Mouse (Mus musculus) neural tube, embryonic 11.5 days (tissue): ENCODE measurements around the gene Tmbim4. TPM values are rescaled to one million over a fixed set of nuclear protein-coding genes. Genes with fewer than 3 reads are reported as not detected.

Experiments used
- ATAC-seq: fragments of 200-750 bp; cut with Nextera tagmentation; 2 replicates; pipeline ENCODE4 v1.8.0; 2017; ENCODE audit warnings: moderate number of reproducible peaks, mild to moderate bottlenecking, moderate TSS enrichment, moderate library complexity; ENCODE audit not compliant: insufficient read depth, low FRiP score, low TSS enrichment
- DNase-seq: peaks from one replicate; pipeline ENCODE4 v3.0.0-alpha.2; 2015; ENCODE audit warnings: low spot score
- H3K27ac ChIP-seq: fragments of 300-500 bp; sonication (generic); 2 replicates; pipeline ENCODE4 v1.5.1; 2014; ENCODE audit warnings: low read depth, mild to moderate bottlenecking, low read length
- H3K27me3 ChIP-seq: fragments of 300-500 bp; sonication (generic); 2 replicates; pipeline ENCODE4 v1.6.1; 2014; ENCODE audit warnings: mild to moderate bottlenecking, low read length, mixed read lengths; ENCODE audit not compliant: control insufficient read depth, insufficient read depth
- H3K36me3 ChIP-seq: fragments of 300-500 bp; sonication (generic); 2 replicates; pipeline ENCODE4 v1.6.1; 2014; ENCODE audit warnings: mild to moderate bottlenecking, low read length, moderate library complexity, mixed read lengths; ENCODE audit not compliant: control insufficient read depth, insufficient read depth
- H3K4me1 ChIP-seq: fragments of 300-500 bp; sonication (generic); 2 replicates; pipeline ENCODE4 v1.6.1; 2014; ENCODE audit warnings: low read length, mixed read lengths; ENCODE audit not compliant: control insufficient read depth, insufficient read depth
- H3K4me2 ChIP-seq: fragments of 300-500 bp; sonication (generic); 2 replicates; pipeline ENCODE4 v1.6.1; 2014; ENCODE audit warnings: low read depth, mild to moderate bottlenecking, moderate library complexity
- H3K4me3 ChIP-seq: fragments of 300-500 bp; sonication (generic); 2 replicates; pipeline ENCODE4 v1.5.1; 2014; ENCODE audit warnings: low read depth, low read length
- H3K9ac ChIP-seq: fragments of 300-500 bp; sonication (generic); 2 replicates; pipeline ENCODE4 v1.6.1; 2014; ENCODE audit warnings: mild to moderate bottlenecking, low read length
- H3K9me3 ChIP-seq: fragments of 300-500 bp; sonication (generic); 2 replicates; pipeline ENCODE4 v1.6.1; 2016; ENCODE audit warnings: low read length; ENCODE audit not compliant: control insufficient read depth
- WGBS: fragments of 180-500 bp; shearing (Covaris S2); extraction: QIAGEN DNeasy Blood & Tissue Kit; methylation state at CpG from one replicate; pipeline ENCODE4 v1.1.7; 2014; 5-methylcytosine and 5-hydroxymethylcytosine counted together
- polyA plus RNA-seq: library from polyadenylated mRNA; unstranded; fragments of >200 nt; fragmentation: Nextera tagmentation; extraction: Ambion mirVana; gene quantifications from 2 replicates; pipeline ENCODE4 v1.2.1, GENCODE M21; 2014

Gene Tmbim4
- polyA plus RNA-seq, 1 experiment from 2014 or later: 85.4 TPM

DNA sequence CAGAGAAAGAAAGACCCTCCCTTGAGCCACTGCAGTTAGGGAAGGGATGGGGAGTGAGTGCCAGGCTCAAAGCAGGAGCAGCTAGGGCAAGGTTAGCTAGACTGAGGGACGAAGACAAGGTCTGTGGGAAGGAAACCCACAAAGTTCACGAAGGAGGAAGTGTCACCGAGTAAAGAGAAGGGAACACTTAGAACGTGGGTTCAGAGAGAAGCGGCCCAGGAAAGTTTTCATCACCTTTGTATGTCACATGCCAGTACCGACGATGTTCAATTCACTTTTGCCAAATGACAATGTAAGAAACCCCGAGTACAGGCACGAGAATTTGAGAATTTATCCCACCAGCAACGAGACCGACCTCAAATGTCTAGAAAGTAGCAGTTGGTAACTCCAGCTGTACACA is 12.1 kb upstream of the Tmbim4 start:
- DNase-seq (no peak), ATAC-seq (no peak)
- H3K9ac ChIP-seq: no peak overlapping the region
- no peaks in the 10 kb centered on the region for H3K9me3 ChIP-seq
- no peaks in the 10 kb centered on the region for H3K27me3 ChIP-seq
- no peak overlapping the region for H3K27ac ChIP-seq
- WGBS: 82% methylated on average over 11 of the region's 11 CpGs
- H3K36me3 ChIP-seq: no peaks in the 10 kb centered on the region
- no peak overlapping the region for H3K4me3 ChIP-seq
- no peaks in the 10 kb centered on the region for H3K4me1 ChIP-seq
- H3K4me2 ChIP-seq: no peak overlapping the region

DNA sequence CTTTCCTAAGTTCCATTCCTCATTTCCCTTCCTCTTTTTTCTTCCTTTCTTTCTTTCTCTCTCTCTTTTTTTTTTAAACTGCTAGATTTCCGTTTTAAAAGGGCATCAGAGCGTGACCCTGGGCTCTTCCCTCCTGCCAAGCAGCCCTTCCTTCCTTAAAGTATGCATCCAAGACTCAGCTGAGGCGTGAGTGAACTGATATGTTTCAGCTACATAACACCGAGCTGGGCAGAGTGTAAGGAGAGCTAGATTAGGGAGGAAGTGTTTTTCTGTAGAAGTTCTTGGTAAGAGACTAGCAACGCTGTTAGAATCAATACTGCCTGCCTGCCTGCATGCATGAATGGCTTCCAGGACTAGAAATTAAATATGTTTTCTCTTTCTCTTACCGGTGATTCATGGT is 11.6 kb upstream of the Tmbim4 start:
- H3K9me3 ChIP-seq: no peaks in the 10 kb centered on the region
- no peak overlapping the region for H3K4me2 ChIP-seq
- DNase-seq: no peak
- H3K9ac ChIP-seq: no peak overlapping the region
- H3K36me3 ChIP-seq: no peaks in the 10 kb centered on the region
- 45% methylated on average over 6 of the region's 6 CpGs for WGBS
- H3K27me3 ChIP-seq: no peaks in the 10 kb centered on the region
- ATAC-seq: no peak
- no peak overlapping the region for H3K4me3 ChIP-seq
- H3K27ac ChIP-seq: no peak overlapping the region
- no peaks in the 10 kb centered on the region for H3K4me1 ChIP-seq

DNA sequence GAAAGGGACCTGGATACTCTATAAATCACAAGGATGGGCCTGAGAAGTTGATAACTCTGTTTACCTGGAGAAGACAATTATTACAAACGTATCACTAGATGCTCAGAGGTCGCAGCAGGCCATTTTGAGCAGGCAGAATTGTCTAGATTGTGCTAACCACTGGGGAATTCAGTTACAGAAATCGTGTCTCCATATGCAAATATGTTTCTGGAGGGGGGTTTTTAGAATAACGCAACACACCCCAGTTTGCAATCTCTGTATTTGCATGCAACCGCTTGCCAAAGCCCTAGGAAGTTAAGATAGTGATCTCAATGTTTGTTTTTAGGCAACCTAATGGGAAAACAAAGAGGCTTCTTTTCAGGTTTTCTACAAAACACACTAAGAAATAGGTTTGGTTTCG is 10.2 kb upstream of the Tmbim4 start:
- H3K4me1 ChIP-seq: no peaks in the 10 kb centered on the region
- H3K36me3 ChIP-seq: no peaks in the 10 kb centered on the region
- H3K9me3 ChIP-seq: no peaks in the 10 kb centered on the region
- ATAC-seq (no peak), DNase-seq (no peak)
- 91% methylated on average over 6 of the region's 6 CpGs for WGBS
- H3K9ac ChIP-seq: no peak overlapping the region
- H3K27ac ChIP-seq: no peak overlapping the region
- H3K4me2 ChIP-seq: no peak overlapping the region
- H3K27me3 ChIP-seq: no peaks in the 10 kb centered on the region
- no peak overlapping the region for H3K4me3 ChIP-seq

DNA sequence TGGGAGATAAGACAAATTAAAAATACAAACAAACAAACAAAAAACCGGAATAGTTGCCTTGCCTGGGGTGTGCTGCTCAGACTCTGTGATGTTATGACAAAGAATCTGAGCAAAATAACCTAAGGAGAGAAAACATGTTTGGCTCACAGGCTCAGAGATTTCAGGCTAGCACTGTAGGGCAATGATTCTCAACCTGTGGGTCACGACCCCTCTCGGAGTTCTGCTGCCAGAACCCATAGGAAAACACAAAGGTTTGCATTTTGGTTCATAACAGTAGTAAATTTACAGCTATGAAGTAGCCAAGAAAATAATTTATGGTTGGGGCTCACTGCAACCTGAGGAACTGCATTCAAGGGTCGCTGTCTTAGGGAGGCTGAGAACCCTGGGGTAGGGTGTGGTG is 9.1 kb upstream of the Tmbim4 start:
- no peak overlapping the region for H3K9ac ChIP-seq
- 91% methylated on average over 4 of the region's 4 CpGs for WGBS

DNA sequence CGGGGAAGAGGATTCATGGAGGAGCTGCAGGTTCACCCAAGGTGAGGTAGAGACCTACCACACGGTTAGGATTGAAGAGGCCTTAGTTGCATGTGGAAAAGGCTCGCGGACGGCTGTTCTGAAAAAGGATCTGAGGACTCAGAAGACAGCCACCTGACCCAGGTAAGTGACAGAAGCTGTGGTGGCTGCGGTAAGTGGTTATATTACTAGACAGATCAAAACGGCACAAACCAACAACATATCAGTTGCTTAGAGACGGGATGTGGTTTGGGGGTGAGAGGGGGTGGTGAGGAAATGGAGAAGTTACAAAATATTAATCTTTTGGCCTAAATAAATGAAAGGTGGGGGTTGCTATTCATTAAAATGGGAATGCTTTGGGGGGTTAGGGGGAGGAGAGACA is 8.1 kb upstream of the Tmbim4 start:
- no peak overlapping the region for H3K4me2 ChIP-seq
- no peaks in the 10 kb centered on the region for H3K9me3 ChIP-seq
- no peaks in the 10 kb centered on the region for H3K27me3 ChIP-seq
- no peak overlapping the region for H3K27ac ChIP-seq
- ATAC-seq (no peak), DNase-seq (no peak)
- H3K36me3 ChIP-seq: no peaks in the 10 kb centered on the region
- H3K4me1 ChIP-seq: no peaks in the 10 kb centered on the region
- no peak overlapping the region for H3K4me3 ChIP-seq
- 94% methylated on average over 8 of the region's 8 CpGs for WGBS
- H3K9ac ChIP-seq: no peak overlapping the region

More for the DNA sequence above, 9.1 kb upstream of the Tmbim4 start:
- no peak overlapping the region for H3K4me3 ChIP-seq
- no peak for ATAC-seq
- no peaks in the 10 kb centered on the region for H3K9me3 ChIP-seq
- no peak for DNase-seq
- no peak overlapping the region for H3K4me2 ChIP-seq
- no peaks in the 10 kb centered on the region for H3K27me3 ChIP-seq
- no peaks in the 10 kb centered on the region for H3K36me3 ChIP-seq
- H3K27ac ChIP-seq: no peak overlapping the region
- H3K4me1 ChIP-seq: no peaks in the 10 kb centered on the region

DNA sequence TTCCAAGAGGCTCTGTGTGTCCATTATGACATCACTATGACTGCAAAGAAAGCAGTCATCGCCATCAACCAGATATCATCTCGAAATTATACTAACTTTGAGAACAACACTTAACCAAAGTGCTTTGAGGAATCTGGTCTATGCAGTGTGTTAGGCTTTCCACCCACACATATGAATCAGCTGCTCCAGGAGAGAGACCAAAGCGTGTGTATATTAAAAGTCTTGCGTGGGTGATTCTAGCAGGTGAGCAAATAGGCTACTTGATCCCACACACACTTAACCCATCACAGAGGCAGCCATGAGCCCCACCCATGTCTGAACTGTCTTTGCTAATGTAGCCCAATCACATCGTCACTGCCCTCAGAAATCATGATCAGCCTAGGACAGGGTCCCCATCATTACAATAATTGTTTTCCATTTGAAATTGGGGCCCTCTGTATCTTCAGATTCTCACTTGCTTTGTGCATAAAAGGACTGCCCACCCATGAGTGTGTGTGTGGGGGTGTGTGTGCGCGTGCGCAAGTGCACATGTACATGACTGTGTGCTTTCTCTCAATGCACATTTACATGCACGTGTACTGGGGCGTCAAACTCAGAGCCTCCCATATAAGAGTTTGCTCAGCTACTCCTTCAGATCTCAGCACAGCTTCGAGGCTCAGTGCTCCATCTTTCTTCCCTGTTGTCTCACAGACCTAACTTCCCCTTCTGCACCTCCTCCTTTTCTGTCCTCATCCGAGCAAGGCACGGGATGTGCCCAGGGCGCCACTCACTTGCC is 4.1 kb upstream of the Tmbim4 start:
- 83% methylated on average over 14 of the region's 14 CpGs for WGBS
- ATAC-seq: no peak

DNA sequence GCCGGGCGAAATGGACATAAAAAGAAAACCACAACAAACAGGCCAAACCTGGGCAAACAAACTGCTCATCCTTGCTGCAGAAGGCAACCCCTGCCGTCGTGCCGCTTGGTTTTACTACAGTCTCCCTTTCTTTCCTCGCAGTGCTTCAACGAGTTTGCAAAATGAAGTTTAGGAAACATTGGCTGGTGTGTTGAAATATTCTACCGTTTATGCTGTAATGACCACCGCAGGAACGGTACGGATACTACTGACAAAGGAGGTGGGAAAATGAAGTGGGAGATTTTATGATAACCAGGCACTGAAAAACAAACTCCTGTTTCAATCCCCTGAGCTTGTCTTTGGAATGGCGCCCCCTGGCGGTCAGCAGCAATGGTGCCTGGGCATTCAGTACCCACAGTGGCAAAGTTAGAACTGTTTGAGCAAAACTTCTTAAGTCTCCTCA is 592 bp downstream of the Tmbim4 start, which contains the start of gene Irak3:
Gene Irak3 (minus strand): TSS at position 170 of the 442 bp plus-strand sequence.
- peak within 1 kb of the TSS; percentile 46 for H3K4me3 ChIP-seq
- peak within 1 kb of the TSS; percentile 84 for H3K4me2 ChIP-seq
- ATAC-seq (no peak), DNase-seq (peak; percentile 80)
- H3K27ac ChIP-seq: no peak within 1 kb of the TSS
- WGBS: 3% methylated on average over 13 of the region's 13 CpGs
- H3K9me3 ChIP-seq: no peaks in the 10 kb centered on the region
- H3K4me1 ChIP-seq: no peaks in the 10 kb centered on the region; the same call in 1 of the 2 replicates
- peak within 1 kb of the TSS; percentile 60 for H3K9ac ChIP-seq
- peaks cover 11% of the 10 kb centered on the region for H3K27me3 ChIP-seq
- H3K36me3 ChIP-seq: no peaks in the 10 kb centered on the region

More for the DNA sequence above, 4.1 kb upstream of the Tmbim4 start:
- no peak for DNase-seq
- Histone ChIP-seq H3K27me3 (peaks cover 11% of the 10 kb centered on the region), H3K4me3 (no peak overlapping the region), H3K4me1 (no peaks in the 10 kb centered on the region; the same call in 1 of the 2 replicates), H3K9me3 (no peaks in the 10 kb centered on the region), H3K9ac (no peak overlapping the region), H3K27ac (no peak overlapping the region), H3K36me3 (no peaks in the 10 kb centered on the region), H3K4me2 (no peak overlapping the region)

DNA sequence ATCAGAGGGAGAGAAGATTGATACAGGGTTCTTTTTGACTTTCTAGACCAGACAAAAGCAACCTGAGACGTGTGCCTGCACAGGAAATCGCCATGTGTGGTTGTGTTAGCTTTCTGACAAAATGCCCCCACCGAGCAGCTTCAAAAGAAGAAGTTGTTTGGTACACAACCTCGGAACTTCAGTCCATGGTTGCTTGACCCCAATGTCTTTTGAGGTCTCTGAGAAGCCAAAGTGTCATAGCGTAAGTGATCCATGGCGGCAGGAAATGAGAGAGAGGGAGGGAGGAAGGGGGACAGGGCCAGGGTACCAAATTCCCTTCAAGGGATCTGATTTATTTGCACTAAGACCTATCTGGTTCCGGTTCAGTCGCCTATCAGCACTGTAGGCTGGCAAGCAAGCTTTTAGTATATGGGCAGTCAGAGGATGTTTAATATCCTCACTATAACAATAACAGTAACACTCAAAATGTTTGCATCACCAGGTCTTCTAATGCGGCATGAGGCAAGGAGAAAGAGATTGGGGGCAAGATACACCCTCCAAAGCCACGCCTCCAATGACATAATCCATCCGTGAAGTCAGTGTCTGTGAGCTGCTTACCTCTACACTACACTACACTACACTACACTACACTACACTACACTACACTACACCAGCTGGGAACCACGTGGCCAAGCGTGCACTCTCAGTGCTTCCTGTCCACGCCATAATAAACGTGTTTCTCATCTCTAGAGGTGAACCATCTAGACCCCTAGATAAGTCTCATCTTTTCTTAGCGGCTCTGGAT is 1.3 kb downstream of the Tmbim4 start:
- 73% methylated on average over 16 of the region's 16 CpGs for WGBS
- no peak overlapping the region for H3K27ac ChIP-seq
- no peak for DNase-seq
- ATAC-seq: no peak
- H3K4me2 ChIP-seq: no peak overlapping the region; the same call in 1 of the 2 replicates
- H3K27me3 ChIP-seq: peaks cover 11% of the 10 kb centered on the region
- H3K4me1 ChIP-seq: no peaks in the 10 kb centered on the region; the same call in 1 of the 2 replicates
- H3K36me3 ChIP-seq: no peaks in the 10 kb centered on the region
- no peaks in the 10 kb centered on the region for H3K9me3 ChIP-seq
- no peak overlapping the region for H3K9ac ChIP-seq
- no peak overlapping the region for H3K4me3 ChIP-seq
